Mouse (Mus musculus) retina, postnatal 1 day (tissue): ENCODE measurements around the gene Chm.
"Not testable (repeated sequence)": the region's sequence is repeated elsewhere in the genome, so short reads cannot be mapped to it uniquely, and the experiment has no call there.

Source experiments
- DNase-seq: peaks from one replicate; pipeline ENCODE4 v3.0.0-alpha.2; 2012

Chm gene

DNA sequence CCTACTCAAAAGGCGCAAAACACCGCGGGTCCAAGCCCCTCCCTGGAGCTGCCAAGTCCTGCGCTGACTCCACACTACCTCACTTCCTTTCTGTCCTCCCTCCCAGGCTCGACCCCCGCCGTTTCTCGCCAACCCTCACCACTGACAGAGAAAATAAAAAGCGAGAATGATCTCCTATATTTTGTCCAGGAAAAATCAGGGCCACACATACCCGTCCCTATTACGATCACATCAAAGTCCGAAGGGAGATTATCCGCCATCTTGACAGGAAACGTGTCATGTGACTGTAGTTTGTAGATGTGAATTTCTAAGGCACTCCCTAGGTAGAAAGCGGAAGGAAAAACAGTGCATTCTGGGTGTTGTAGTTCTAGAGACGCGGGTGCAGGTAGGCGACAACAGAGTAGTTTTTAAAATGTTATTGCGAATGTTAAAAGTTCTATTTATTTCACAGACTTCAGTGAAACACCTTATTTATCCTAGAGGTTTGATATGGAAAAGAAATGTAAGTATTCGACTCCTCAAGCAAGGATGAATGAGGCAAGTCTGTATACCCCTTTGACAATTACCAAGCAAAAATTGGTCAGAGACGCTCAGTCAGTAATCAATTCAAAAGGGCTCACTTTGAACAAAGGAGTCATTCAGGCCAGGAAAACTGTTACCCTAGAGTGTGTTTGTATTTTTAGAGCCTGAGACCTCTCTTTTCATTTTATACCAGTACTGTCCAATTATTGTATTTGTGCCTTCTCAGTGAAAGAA is at the start of gene Chm:
Gene Chm, minus strand, starts transcription at position 288 of the 756 bp plus-strand sequence.
- peak; percentile 88 for DNase-seq

DNA sequence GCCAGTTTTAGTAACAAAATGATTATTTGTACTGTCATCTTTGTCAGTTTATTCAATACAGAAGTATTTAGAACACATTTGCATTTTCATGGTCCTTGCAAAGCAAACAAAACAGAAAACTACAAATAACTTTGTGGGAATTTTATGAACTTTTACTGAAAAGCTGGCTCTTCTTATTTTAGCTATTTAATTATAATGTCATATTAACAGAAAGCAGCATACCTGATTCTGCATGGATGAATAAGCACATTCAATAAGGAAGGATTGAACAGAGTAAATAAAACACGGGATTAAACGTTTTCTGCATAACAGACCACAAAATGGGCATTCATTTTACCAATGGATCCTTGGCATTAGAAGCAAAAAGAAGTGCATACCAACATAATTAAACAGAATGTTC is 8.6 kb upstream of the Chm start:
- DNase-seq, result no peak

GRCm38 (mm10) chrX:113184569-113185229 is 618 bp downstream of the Chm start:
- peak; percentile 1 for DNase-seq

- DNase-seq, result not testable (repeated sequence)
Measured at GRCm38 (mm10) chrX:113180856-113181255, 4.5 kb downstream of the Chm start.

- no peak for DNase-seq
Measured at GRCm38 (mm10) chrX:113172766-113173165, 12.6 kb downstream of the Chm start.

- no peak for DNase-seq
Measured at GRCm38 (mm10) chrX:113172271-113172670, 13.0 kb downstream of the Chm start.

DNA sequence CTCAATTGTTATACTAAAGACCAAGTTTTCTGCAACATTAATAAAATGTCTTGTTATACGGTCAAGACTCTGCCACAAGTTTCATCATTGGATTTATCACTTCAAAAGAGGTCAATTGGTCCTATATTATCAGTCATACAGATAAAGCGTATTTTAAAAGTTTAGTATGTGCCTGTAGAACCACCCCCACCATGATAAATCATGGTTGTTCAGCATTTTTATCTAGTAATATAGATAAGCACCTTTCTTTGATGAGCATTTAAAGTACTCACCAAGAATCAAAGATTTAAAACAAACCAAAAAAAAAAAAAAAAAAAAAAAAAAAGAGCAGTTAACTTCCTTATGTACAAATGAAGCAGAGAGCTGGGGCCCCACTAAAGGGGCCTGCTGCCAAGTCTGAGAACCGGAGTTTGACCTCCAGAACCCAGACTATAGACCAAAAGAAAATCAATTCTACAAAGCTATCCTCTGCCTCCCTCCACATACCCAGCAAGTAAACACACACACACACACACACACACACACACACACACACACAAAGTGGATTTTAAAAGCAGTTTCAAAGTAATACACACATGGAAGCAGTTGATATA is 25.0 kb downstream of the Chm start:
- no peak for DNase-seq

DNA sequence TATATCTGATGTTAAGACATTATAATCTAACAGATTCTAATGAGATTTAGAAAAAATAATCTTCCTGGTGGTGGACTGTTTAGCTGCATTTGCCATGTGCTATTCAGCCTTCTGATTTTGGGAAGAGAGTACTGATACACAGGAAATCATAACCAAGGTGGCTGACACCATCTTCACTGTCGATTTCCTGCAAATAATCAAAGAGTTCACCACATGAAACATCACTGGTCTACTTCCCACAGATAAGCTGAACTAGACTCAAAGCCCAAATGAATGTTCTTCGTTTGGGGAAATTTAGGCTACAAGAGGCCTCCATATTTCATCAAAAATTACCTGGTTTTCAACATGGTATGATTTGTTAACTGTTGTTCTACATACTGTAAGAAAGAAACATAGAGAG is 101.1 kb downstream of the Chm start:
- no peak for DNase-seq

- no peak for DNase-seq
Measured at GRCm38 (mm10) chrX:113076053-113076452, 109.3 kb downstream of the Chm start.

- no peak for DNase-seq
Measured at GRCm38 (mm10) chrX:113074823-113075222, 110.5 kb downstream of the Chm start.

DNA sequence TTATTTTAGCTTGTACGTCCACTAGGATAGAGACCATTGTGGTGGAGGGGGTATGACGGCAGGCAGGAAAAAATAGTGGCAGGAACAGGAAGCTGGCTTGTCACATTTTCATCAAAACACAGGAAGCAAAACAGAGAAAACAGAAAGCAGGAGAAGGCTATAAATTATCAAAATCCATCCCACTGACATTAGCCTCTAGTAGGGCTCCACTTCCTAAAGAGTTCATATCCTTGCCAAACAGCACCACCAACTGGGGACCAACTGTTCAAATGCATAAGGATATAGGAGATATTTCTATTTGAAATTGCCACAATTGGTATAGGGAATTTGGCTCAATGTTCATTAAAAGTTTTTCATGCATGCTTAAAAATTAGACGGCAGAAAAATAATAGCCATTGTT is 181.7 kb downstream of the Chm start:
- DNase-seq, result no peak

DNA sequence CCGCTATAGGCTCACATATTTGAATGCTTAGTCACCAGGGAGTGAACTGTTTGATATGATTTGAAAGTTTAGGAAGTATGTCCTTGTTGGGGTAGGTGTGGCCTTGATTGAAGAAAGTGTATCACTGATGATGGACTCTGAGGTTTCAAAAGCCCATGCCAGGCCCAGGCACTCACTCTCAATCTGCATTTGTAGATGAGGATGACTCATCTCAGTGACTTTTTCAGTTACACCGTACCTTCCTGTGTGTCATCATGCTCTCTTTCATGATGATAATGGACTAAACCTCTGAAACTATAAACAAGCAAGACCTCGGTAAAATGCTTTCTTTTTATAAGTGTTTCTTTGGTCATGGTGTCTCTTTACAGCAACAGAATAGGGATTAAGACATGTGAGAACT is 183.1 kb downstream of the Chm start:
- DNase-seq, result no peak
